Mouse (Mus musculus): Measurements from ENCODE around the gene Lrig1.

Gene Lrig1

GRCm38 (mm10) chr6:94676300-94676699 is 23.7 kb downstream of the Lrig1 start:
- in situ Hi-C loops (cut with MboI), result no loop called here

- in situ Hi-C loops (cut with MboI), result no loop called here
Measured at GRCm38 (mm10) chr6:94672426-94672825, 27.5 kb downstream of the Lrig1 start.

GRCm38 (mm10) chr6:94669370-94669769 is 30.6 kb downstream of the Lrig1 start:
- in situ Hi-C loops (cut with MboI), result no loop called here

- in situ Hi-C loops (cut with MboI), result no loop called here
Measured at GRCm38 (mm10) chr6:94668204-94668863, 31.6 kb downstream of the Lrig1 start.

GRCm38 (mm10) chr6:94667131-94667530 is 32.8 kb downstream of the Lrig1 start:
- in situ Hi-C loops (cut with MboI), result no loop called here

- in situ Hi-C loops (cut with MboI), result no loop called here
Measured at GRCm38 (mm10) chr6:94666432-94667119, 33.4 kb downstream of the Lrig1 start.

- in situ Hi-C loops (cut with MboI), result no loop called here
Measured at GRCm38 (mm10) chr6:94665677-94666076, 34.3 kb downstream of the Lrig1 start.

- in situ Hi-C loops (cut with MboI), result no loop called here
Measured at GRCm38 (mm10) chr6:94665248-94665647, 34.7 kb downstream of the Lrig1 start.

- in situ Hi-C loops (cut with MboI), result no loop called here
Measured at GRCm38 (mm10) chr6:94664000-94664399, 36.0 kb downstream of the Lrig1 start.

- in situ Hi-C loops (cut with MboI), result no loop called here
Measured at GRCm38 (mm10) chr6:94661923-94662322, 38.0 kb downstream of the Lrig1 start.

- in situ Hi-C loops (cut with MboI), result no loop called here
Measured at GRCm38 (mm10) chr6:94661321-94661720, 38.6 kb downstream of the Lrig1 start.

GRCm38 (mm10) chr6:94659886-94660333 is 40.0 kb downstream of the Lrig1 start:
- in situ Hi-C loops (cut with MboI), result no loop called here

- in situ Hi-C loops (cut with MboI), result no loop called here
Measured at GRCm38 (mm10) chr6:94658136-94658480, 41.9 kb downstream of the Lrig1 start.

GRCm38 (mm10) chr6:94657204-94658135 is 42.5 kb downstream of the Lrig1 start:
- in situ Hi-C loops (cut with MboI), result no loop called here

GRCm38 (mm10) chr6:94655818-94656478 is 44.0 kb downstream of the Lrig1 start:
- in situ Hi-C loops (cut with MboI), result no loop called here

- in situ Hi-C loops (cut with MboI), result no loop called here
Measured at GRCm38 (mm10) chr6:94653388-94654316, 46.3 kb downstream of the Lrig1 start.

- in situ Hi-C loops (cut with MboI), result no loop called here
Measured at GRCm38 (mm10) chr6:94652659-94653213, 47.2 kb downstream of the Lrig1 start.

- in situ Hi-C loops (cut with MboI), result no loop called here
Measured at GRCm38 (mm10) chr6:94651541-94651940, 48.4 kb downstream of the Lrig1 start.

- in situ Hi-C loops (cut with MboI), result no loop called here
Measured at GRCm38 (mm10) chr6:94649637-94650036, 50.3 kb downstream of the Lrig1 start.

- in situ Hi-C loops (cut with MboI), result no loop called here
Measured at GRCm38 (mm10) chr6:94648496-94648895, 51.5 kb downstream of the Lrig1 start.
